Mouse (Mus musculus): ENCODE data around the gene Tbc1d1.

DNA sequence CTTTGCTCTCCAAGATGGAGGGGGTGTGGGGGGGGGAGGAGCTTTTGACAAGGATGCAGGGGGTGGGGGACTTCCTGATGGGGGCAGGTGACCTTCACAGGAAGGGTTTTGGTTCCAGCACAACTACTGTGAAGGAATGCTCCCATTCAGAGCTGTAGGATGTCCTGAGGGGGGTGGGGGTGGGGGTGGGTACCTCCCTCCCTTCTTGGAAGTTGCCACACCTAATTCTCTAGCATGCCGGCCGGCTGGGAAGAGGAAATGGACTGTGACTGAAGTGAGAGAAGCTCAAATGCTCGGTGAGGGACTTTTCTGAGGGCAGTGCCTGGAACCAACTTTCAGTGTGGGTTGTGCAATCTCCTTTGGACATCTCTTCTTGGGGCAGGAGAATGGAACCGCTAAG, 235.2 kb downstream of the Tbc1d1 start:
- TF ChIP-seq POLR2A (IDR thresholded peaks at IDR 0.05; ENCODE audit: insufficient read length, low read depth): no peak
- TF ChIP-seq TCF12 (IDR thresholded peaks at IDR 0.05; ENCODE audit: insufficient read depth, poor library complexity, severe bottlenecking): no peak
- TF ChIP-seq E2F4 (IDR thresholded peaks at IDR 0.05; ENCODE audit: insufficient read depth): no peak
- TF ChIP-seq SRF (IDR thresholded peaks at IDR 0.05; ENCODE audit: control insufficient read depth, insufficient read length, low read depth): no peak
- TF ChIP-seq USF1 (IDR thresholded peaks at IDR 0.05; ENCODE audit: low read depth): no peak
- peak; percentile 84; the same call in 1 of the 2 replicates for TF ChIP-seq CEBPB (IDR thresholded peaks at IDR 0.05; ENCODE audit: insufficient read depth, poor library complexity, severe bottlenecking)
- TF ChIP-seq MAX (IDR thresholded peaks at IDR 0.05; ENCODE audit: low read depth): no peak
- no peak for TF ChIP-seq REST (IDR thresholded peaks at IDR 0.05; ENCODE audit: insufficient read depth, insufficient read length)

All from myocyte (in vitro differentiated cells).